Comparison of ENCODE assay signal across 8 mouse cellular contexts in the genomic region with DNA sequence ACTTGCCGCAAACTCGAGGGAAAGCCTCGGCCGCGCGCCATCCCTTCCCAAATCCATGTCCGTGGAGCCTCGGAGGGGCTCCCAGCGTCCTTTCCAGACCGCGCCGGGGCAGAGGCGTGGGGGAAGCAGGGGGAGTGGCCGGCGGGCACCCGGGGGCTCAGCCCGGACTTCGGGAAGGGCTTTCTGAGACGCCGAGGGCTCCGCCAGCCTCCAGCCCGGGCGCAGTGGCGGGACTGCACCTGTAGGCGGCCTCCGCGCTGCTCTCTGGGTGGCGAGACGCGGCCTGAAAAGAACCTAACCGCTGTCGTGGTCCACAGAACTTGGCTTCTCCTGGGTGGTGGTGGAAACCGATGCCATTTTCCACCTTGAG. TPM values are rescaled to one million over a fixed set of nuclear protein-coding genes. Genes with fewer than 3 reads are reported as not detected.
A peak's percentile ranks its signal among the peaks of the same experiment; 100 is the strongest.
DNase-seq lines count a peak whose midpoint lies in the region; ATAC-seq and TF ChIP-seq lines count a peak whose summit lies in the region.

No protein-coding gene starts in this region.

- peak overlapping the region; percentile 91 for H3K4me2 ChIP-seq in embryonic facial prominence, embryonic 12.5 days (replicated peaks)
- H3K4me2 ChIP-seq in limb, embryonic 14.5 days (replicated peaks; ENCODE audit: low read depth, low read length, severe bottlenecking), result peak overlapping the region; percentile 85
- peak overlapping the region; percentile 91 for H3K4me2 ChIP-seq in midbrain, embryonic 15.5 days

- DNase-seq in left cerebral cortex, adult 18-20 months (ENCODE audit: low spot score in 2 of 2), result peak; percentile 50 to 60
- DNase-seq in left cerebral cortex, adult 11 months (ENCODE audit: low spot score), result no peak
- DNase-seq in heart, adult 8-10 months (ENCODE audit: low spot score), result peak; percentile 85
- peak; percentile 91 for DNase-seq in kidney, adult 2 months
- DNase-seq in limb, embryonic 14.5 days (ENCODE audit: low spot score), result peak; percentile 84
- peak; percentile 21 to 44 for DNase-seq in spleen, postnatal 14 days (ENCODE audit: low spot score in 2 of 2)

- H3K36me3 ChIP-seq in embryonic facial prominence, embryonic 12.5 days, result no peaks in the 10 kb centered on the region
- no peaks in the 10 kb centered on the region for H3K36me3 ChIP-seq in kidney, adult 2 months (ENCODE audit: control insufficient read depth, insufficient read depth, low read length)
- no peaks in the 10 kb centered on the region for H3K36me3 ChIP-seq in limb, embryonic 14.5 days (ENCODE audit: control insufficient read depth, insufficient read depth, low read length)
- H3K36me3 ChIP-seq in midbrain, embryonic 15.5 days (replicated peaks), result no peaks in the 10 kb centered on the region

- H3K4me3 ChIP-seq in embryonic facial prominence, embryonic 12.5 days, result peak overlapping the region; percentile 69
- peak overlapping the region; percentile 65 for H3K4me3 ChIP-seq in kidney, adult 2 months (ENCODE audit: insufficient read depth, low read depth, low read length)
- peak overlapping the region; percentile 77 for H3K4me3 ChIP-seq in limb, embryonic 14.5 days (replicated peaks; ENCODE audit: low read length)
- H3K4me3 ChIP-seq in midbrain, embryonic 15.5 days, result peak overlapping the region; percentile 66

- peaks cover 3% of the 10 kb centered on the region; the same call in 1 of the 2 replicates for H3K27me3 ChIP-seq in embryonic facial prominence, embryonic 12.5 days
- no peaks in the 10 kb centered on the region for H3K27me3 ChIP-seq in kidney, adult 2 months (replicated peaks; ENCODE audit: control insufficient read depth, insufficient read depth, low read length)
- peaks cover 5% of the 10 kb centered on the region; the same call in 1 of the 2 replicates for H3K27me3 ChIP-seq in limb, embryonic 14.5 days (ENCODE audit: control insufficient read depth, insufficient read depth, low read length)
- peaks cover 5% of the 10 kb centered on the region for H3K27me3 ChIP-seq in midbrain, embryonic 15.5 days (replicated peaks)

- no peak for TF ChIP-seq POLR2A in kidney, adult 2 months (IDR thresholded peaks at IDR 0.05; ENCODE audit: low read depth, low read length)
- TF ChIP-seq POLR2A in limb, embryonic 14.5 days (IDR thresholded peaks at IDR 0.05; ENCODE audit: borderline replicate concordance, extremely low read depth, insufficient read depth, insufficient read length), result no peak

- under 1% methylated on average over 33 of the region's 33 CpGs for WGBS in embryonic facial prominence, embryonic 12.5 days
- under 1% methylated on average over 33 of the region's 33 CpGs for WGBS in kidney, adult 2 months
- under 1% methylated on average over 18 of the region's 33 CpGs for WGBS in limb, embryonic 14.5 days
- under 1% methylated on average over 33 of the region's 33 CpGs for WGBS in midbrain, embryonic 15.5 days

- peaks cover 23% of the 10 kb centered on the region for H3K4me1 ChIP-seq in embryonic facial prominence, embryonic 12.5 days
- peaks cover 6% of the 10 kb centered on the region; the same call in 1 of the 2 replicates for H3K4me1 ChIP-seq in kidney, adult 2 months (ENCODE audit: control insufficient read depth, insufficient read depth, low read length)
- H3K4me1 ChIP-seq in limb, embryonic 14.5 days (ENCODE audit: control insufficient read depth, insufficient read depth, low read length), result peaks cover 18% of the 10 kb centered on the region
- H3K4me1 ChIP-seq in midbrain, embryonic 15.5 days, result peaks cover 39% of the 10 kb centered on the region

- no peaks in the 10 kb centered on the region for H3K9me3 ChIP-seq in embryonic facial prominence, embryonic 12.5 days
- H3K9me3 ChIP-seq in limb, embryonic 14.5 days (ENCODE audit: control insufficient read depth, low read length), result no peaks in the 10 kb centered on the region
- H3K9me3 ChIP-seq in midbrain, embryonic 15.5 days, result no peaks in the 10 kb centered on the region

- peak overlapping the region; percentile 98 for H3K27ac ChIP-seq in embryonic facial prominence, embryonic 12.5 days
- H3K27ac ChIP-seq in kidney, adult 2 months (ENCODE audit: insufficient read depth, low read depth, low read length), result peak overlapping the region; percentile 96
- H3K27ac ChIP-seq in limb, embryonic 14.5 days (replicated peaks; ENCODE audit: low read depth, low read length), result peak overlapping the region; percentile 98
- peak overlapping the region; percentile 76 for H3K27ac ChIP-seq in midbrain, embryonic 15.5 days

- peak; percentile 68 for ATAC-seq in embryonic facial prominence, embryonic 12.5 days (ENCODE audit: insufficient number of reproducible peaks, insufficient read depth, low FRiP score, low TSS enrichment)
- peak; percentile 74 for ATAC-seq in limb, embryonic 14.5 days (ENCODE audit: low FRiP score, low read depth)
- ATAC-seq in midbrain, embryonic 15.5 days (replicated peaks), result peak; percentile 59

- peak; percentile 72 for TF ChIP-seq CTCF in kidney, adult 2 months (conservative IDR thresholded peaks at IDR 0.05; ENCODE audit: insufficient read depth, insufficient read length, low read depth, low read length)

- H3K9ac ChIP-seq in embryonic facial prominence, embryonic 12.5 days, result peak overlapping the region; percentile 82
- H3K9ac ChIP-seq in limb, embryonic 14.5 days (ENCODE audit: low read depth, low read length, severe bottlenecking), result peak overlapping the region; percentile 87
- peak overlapping the region; percentile 54 for H3K9ac ChIP-seq in midbrain, embryonic 15.5 days

RNA-seq across cellular contexts. Expression of a gene that starts 0.9 kb away (rescaled TPM):
- total RNA-seq in left cerebral cortex, adult 18-20 months (2021), result 1 to 10 TPM; 5.6 to 6.7 TPM
- polyA plus RNA-seq in embryonic facial prominence, embryonic 12.5 days (2016; fragmentation: Nextera tagmentation; extraction: Ambion mirVana), result 30.3 and 31.9 TPM in 2 replicates
- total RNA-seq in heart, adult 8-10 months (2022), result 10 to 100 TPM in 1 of 4 experiments, 1 to 10 TPM in 3; 8.4 to 10.0 (median 9.1) TPM
- polyA plus RNA-seq in kidney, adult 2 months (2012; rRNA removed), result 6.1 and 6.6 TPM in 2 replicates
- 13.9 and 17.0 TPM in 2 replicates for polyA plus RNA-seq in limb, embryonic 14.5 days (2012; rRNA removed)
- polyA plus RNA-seq in limb, embryonic 14.5 days (2014; fragmentation: Nextera tagmentation; extraction: Ambion mirVana), result 32.9 and 35.8 TPM in 2 replicates
- polyA plus RNA-seq in midbrain, embryonic 15.5 days (2015; fragmentation: Nextera tagmentation; extraction: Ambion mirVana), result 11.7 and 12.6 TPM in 2 replicates
